Mouse (Mus musculus) MEL-GATA-1-ER (cell line): ENCODE measurements around the gene Olfr1311.
"Not testable (repeated sequence)": the region's sequence is repeated elsewhere in the genome, so short reads cannot be mapped to it uniquely, and the experiment has no call there.

Experiments
- DNase-seq: peaks from one replicate; pipeline ENCODE4 v3.0.0-alpha.2; 2012; ENCODE audit warnings: low read depth; ENCODE audit errors: extremely low read depth

Olfr1311 gene

GRCm38 (mm10) chr2:112024312-112024711 lies at the start of gene Olfr1311:
Olfr1311 (minus strand) TSS chr2:112024412.
- no peak for DNase-seq

DNA sequence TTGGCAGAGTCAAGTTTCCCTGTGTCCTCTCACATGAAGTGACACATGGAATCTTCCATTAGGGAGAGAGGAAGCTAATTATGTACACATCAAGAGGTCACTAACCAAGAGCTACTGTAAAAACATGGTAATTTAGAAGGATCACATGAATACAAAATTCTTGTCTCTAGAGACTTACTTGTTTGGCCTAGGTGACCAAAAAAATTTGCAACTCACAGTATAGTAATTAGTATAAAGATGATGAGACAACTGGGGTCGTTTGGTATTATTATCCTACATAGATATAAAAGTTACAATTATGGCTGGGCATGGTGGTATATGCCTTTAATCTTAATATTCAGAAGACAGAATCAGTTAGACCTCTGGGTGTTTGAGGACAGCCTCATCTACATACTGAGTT lies 25.9 kb upstream of the Olfr1311 start, which contains the start of gene Olfr1312:
Gene Olfr1312 (minus strand): TSS at position 101 of the 400 bp plus-strand sequence.
- DNase-seq: no peak

GRCm38 (mm10) chr2:112026971-112027370 lies 2.8 kb upstream of the Olfr1311 start:
- DNase-seq: not testable (repeated sequence)

GRCm38 (mm10) chr2:112014900-112015299 lies 9.3 kb downstream of the Olfr1311 start:
- no peak for DNase-seq

DNA sequence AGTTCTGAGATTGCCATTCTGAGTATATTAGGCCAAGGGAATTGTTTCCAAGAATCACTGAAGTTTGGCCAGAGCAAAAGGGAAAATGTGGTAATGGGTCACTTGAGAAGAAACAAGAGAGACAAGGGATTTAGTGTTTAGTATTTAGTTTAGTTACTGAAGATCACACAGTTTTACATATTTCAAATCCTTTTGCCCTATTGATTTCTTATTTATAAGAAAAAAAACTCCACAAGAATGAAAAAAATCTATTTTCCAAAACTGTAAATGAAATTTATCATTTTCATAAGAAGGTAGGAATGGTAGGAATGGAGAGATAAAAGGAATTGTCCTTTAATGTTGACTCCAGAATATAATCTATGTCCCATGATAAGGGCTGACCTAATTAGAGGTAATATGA lies 11.6 kb downstream of the Olfr1311 start, which contains the start of gene Olfr1310:
Gene Olfr1310 (minus strand): TSS at position 101 of the 400 bp plus-strand sequence.
- DNase-seq: no peak

DNA sequence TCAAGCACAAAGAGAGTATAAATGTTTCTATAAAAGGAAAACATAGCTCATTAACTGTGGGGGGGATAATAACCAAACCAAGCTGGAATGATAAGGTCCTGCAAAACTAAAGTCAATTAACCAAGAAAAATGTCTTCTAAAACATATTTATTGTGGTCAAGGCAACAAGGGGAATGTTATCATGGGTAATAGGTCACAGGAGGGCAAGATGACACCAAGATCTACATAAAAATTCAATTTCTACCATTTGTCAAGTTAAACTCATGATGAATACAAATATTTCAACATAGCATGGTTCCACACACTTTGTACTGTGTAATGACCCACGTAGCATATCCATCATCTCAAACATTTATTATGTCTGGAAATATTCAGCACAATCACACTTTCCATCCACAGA lies 34.0 kb downstream of the Olfr1311 start, which contains the start of gene Olfr1309:
Gene Olfr1309 (minus strand): TSS at position 101 of the 400 bp plus-strand sequence.
- no peak for DNase-seq
